Mouse (Mus musculus): ENCODE measurements around the gene Lhx2.

The Lhx2 gene

GRCm38 (mm10) chr2:38338990-38339909, at the start of gene Lhx2:
Gene Lhx2, plus strand, starts transcription at chr2:38339281.
- DNase-seq = no peak

- no peak for DNase-seq
Measured at GRCm38 (mm10) chr2:38291526-38291925, 47.6 kb upstream of the Lhx2 start.

- no peak for DNase-seq
Measured at GRCm38 (mm10) chr2:38295939-38296338, 43.1 kb upstream of the Lhx2 start.

- DNase-seq = no peak
Measured at GRCm38 (mm10) chr2:38300941-38301340, 38.1 kb upstream of the Lhx2 start.

- no peak for DNase-seq
Measured at GRCm38 (mm10) chr2:38305152-38305551, 33.9 kb upstream of the Lhx2 start.

- DNase-seq = no peak
Measured at GRCm38 (mm10) chr2:38312921-38313320, 26.2 kb upstream of the Lhx2 start.

GRCm38 (mm10) chr2:38313399-38313798, 25.7 kb upstream of the Lhx2 start:
- DNase-seq = no peak

- no peak for DNase-seq
Measured at GRCm38 (mm10) chr2:38319086-38319485, 20.0 kb upstream of the Lhx2 start.

GRCm38 (mm10) chr2:38320911-38321310, 18.2 kb upstream of the Lhx2 start:
- no peak for DNase-seq

GRCm38 (mm10) chr2:38323380-38323779, 15.7 kb upstream of the Lhx2 start:
- no peak for DNase-seq

- DNase-seq = no peak
Measured at GRCm38 (mm10) chr2:38326671-38327070, 12.4 kb upstream of the Lhx2 start.

GRCm38 (mm10) chr2:38333586-38334119, 5.4 kb upstream of the Lhx2 start:
- no peak for DNase-seq

- no peak for DNase-seq
Measured at GRCm38 (mm10) chr2:38336606-38337005, 2.5 kb upstream of the Lhx2 start.

GRCm38 (mm10) chr2:38337091-38337640, 1.9 kb upstream of the Lhx2 start:
- no peak for DNase-seq

- DNase-seq = no peak
Measured at GRCm38 (mm10) chr2:38337681-38338080, 1.4 kb upstream of the Lhx2 start.

- DNase-seq = no peak
Measured at GRCm38 (mm10) chr2:38338348-38338932, 641 bp upstream of the Lhx2 start.

GRCm38 (mm10) chr2:38339910-38340625, 987 bp downstream of the Lhx2 start:
- no peak for DNase-seq

GRCm38 (mm10) chr2:38340626-38341200, 1.6 kb downstream of the Lhx2 start:
- no peak for DNase-seq

- no peak for DNase-seq
Measured at GRCm38 (mm10) chr2:38343573-38343972, 4.5 kb downstream of the Lhx2 start.

GRCm38 (mm10) chr2:38344727-38345126, 5.6 kb downstream of the Lhx2 start:
- no peak for DNase-seq

GRCm38 (mm10) chr2:38346417-38346816, 7.3 kb downstream of the Lhx2 start:
- no peak for DNase-seq

- no peak for DNase-seq
Measured at GRCm38 (mm10) chr2:38346881-38347764, 8.0 kb downstream of the Lhx2 start.

All from layer of hippocampus, adult 9-11 months (tissue).